Mouse (Mus musculus) myocyte (in vitro differentiated cells): ENCODE measurements at regions not wholly inside any gene's neighbourhood (a gene's known extent, or its start where the extent isn't known, plus 50 kb on each side); places are given as distances from the start of the nearest gene placed in this dataset.

Experiments used
- E2F4 ChIP-seq: IDR thresholded peaks from one replicate; pipeline ENCODE4 v1.6.1; 2011; ENCODE audit warnings: mild to moderate bottlenecking, control low read depth, moderate library complexity; ENCODE audit not compliant: insufficient read depth
- MYOD1 ChIP-seq, 3 experiments: IDR thresholded peaks; one replicate each; pipeline ENCODE4 v1.6.1; 2011; ENCODE audit warnings: control low read depth in 2 of 3, low read depth in 2 of 3, mild to moderate bottlenecking in 2 of 3, moderate library complexity in 1 of 3; ENCODE audit not compliant: insufficient read length in 2 of 3, control insufficient read depth in 1 of 3
- POLR2A ChIP-seq: IDR thresholded peaks from one replicate; pipeline ENCODE4 v1.6.1; 2011; ENCODE audit warnings: low read depth, mild to moderate bottlenecking, control low read depth, moderate library complexity; ENCODE audit not compliant: insufficient read length
- REST ChIP-seq: IDR thresholded peaks from one replicate; pipeline ENCODE4 v1.6.1; 2011; ENCODE audit warnings: mild to moderate bottlenecking, control low read depth, moderate library complexity; ENCODE audit not compliant: insufficient read depth, insufficient read length

DNA sequence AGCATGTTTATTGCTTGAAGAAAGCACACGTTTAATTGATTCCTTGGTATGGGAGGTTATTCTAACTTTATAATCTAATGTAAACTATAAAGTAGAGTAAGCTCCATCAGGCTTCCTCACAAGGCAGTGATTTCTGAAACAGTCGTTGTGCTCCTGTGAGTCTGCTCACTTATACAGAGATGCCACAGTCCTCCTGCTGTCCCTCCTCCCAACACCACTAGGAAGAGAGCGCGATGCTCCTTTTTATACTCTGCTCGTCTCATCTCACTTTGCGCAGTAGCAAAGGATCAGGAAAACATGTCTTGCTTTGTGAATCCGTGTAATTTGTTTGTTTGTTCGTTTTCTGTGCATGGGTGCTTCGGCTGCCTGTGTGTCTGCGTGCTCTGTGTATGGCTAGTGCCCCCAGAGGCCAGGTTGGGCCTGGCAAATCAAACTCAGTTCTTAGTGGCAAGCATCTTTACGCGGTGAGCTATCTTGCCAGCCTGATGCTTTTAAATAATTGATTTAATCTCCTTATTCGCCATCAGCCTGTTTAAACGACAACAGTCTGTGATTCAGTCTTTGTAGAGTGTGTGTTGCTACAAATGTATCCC is 1575.5 kb upstream of the Gulo start:
- TF ChIP-seq MYOD1 (IDR thresholded peaks at IDR 0.05; ENCODE audit: control insufficient read depth in 1 of 3, insufficient read length in 2 of 3, low read depth in 2 of 3) (no peak), POLR2A (no peak), E2F4 (no peak), REST (no peak)
